Mouse (Mus musculus): ENCODE results near the gene Mpz.

GRCm38 (mm10) chr1:171185655-171186054 is 35.1 kb downstream of the Mpz start:
- TF ChIP-seq HCFC1 (IDR thresholded peaks at IDR 0.05; ENCODE audit: borderline replicate concordance, insufficient read depth, low read length) (no peak), ZNF384 (IDR thresholded peaks at IDR 0.05; ENCODE audit: low read depth, low read length) (no peak), MAFK (IDR thresholded peaks at IDR 0.05; ENCODE audit: insufficient read depth, low read depth, low read length) (no peak), CHD2 (IDR thresholded peaks at IDR 0.05; ENCODE audit: low read depth, low read length) (no peak)
